Mouse (Mus musculus) CD4-positive naive resting alpha-beta T cell, adult 76 days (primary cell): ENCODE results near the gene Acbd6. TPM values are rescaled to one million over a fixed set of nuclear protein-coding genes. Genes with fewer than 3 reads are reported as not detected.

Source experiments
- total RNA-seq: library from RNA; stranded (reverse); gene quantifications from one replicate; pipeline ENCODE4 v1.2.4, GENCODE M21; 2023

Acbd6 gene
- 72.5 TPM for total RNA-seq

GRCm38 (mm10) chr1:155558012-155558842 is at the start of gene Acbd6:
Gene Acbd6, plus strand, starts transcription at chr1:155558120.

Other genes with a start within 250 kb of the Acbd6 start
- gene Xpr1, start 140.7 kb upstream of the Acbd6 start, total RNA-seq: 54.1 TPM
- gene Lhx4, start 193.6 kb downstream of the Acbd6 start, total RNA-seq: not detected